Mouse (Mus musculus) cerebellum, postnatal 25 days (tissue): Measurements from ENCODE around the gene Mrpl45.
"Not testable (repeated sequence)": the region's sequence is repeated elsewhere in the genome, so short reads cannot be mapped to it uniquely, and the experiment has no call there.

Source experiments
- DNase-seq, 2 experiments: peaks; one replicate each; pipeline ENCODE4 v3.0.0; 2021; ENCODE audit warnings: mixed read lengths in 2 of 2

The Mrpl45 gene

GRCm38 (mm10) chr11:97315504-97316503, at the start of gene Mrpl45:
TSS of gene Mrpl45 (plus strand) at chr11:97315716.
- DNase-seq = peak; percentile 99

DNA sequence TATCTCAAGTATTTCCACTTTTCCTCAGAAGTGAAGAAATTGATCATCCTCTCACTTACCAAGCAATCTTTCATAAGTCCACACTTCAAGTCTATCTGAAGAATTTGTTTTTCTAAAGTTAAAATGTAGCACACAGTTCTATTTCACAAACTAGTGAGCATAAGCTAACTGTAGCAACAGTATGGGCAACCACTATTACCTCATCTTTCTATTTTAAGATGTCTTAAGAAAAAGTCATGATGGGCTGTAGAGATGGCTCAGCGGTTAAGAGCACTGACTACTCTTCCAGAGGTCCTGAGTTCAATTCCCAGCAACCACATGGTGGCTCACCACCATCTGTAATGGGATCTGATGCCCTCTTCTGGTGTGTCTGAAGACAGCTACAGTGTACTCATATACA, 49.0 kb upstream of the Mrpl45 start:
- not testable (repeated sequence) for DNase-seq

DNA sequence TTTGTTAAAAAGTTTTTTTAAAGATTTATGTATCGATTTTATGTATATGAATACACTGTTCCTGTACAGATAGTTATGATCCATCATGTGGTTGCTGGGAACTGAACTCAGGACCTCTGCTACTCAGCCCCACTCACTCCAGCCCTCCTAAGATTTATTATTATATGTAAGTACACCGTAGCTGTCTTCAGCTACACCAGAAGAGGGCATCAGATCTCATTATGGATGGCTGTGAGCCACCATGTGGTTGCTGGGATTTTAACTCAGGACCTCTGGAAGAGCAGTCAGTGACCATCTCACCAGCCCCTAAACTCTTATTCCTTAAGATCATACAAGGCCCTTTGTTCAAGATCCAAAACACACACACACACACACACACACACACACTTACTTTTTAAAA, 45.5 kb upstream of the Mrpl45 start:
- DNase-seq = not testable (repeated sequence)

DNA sequence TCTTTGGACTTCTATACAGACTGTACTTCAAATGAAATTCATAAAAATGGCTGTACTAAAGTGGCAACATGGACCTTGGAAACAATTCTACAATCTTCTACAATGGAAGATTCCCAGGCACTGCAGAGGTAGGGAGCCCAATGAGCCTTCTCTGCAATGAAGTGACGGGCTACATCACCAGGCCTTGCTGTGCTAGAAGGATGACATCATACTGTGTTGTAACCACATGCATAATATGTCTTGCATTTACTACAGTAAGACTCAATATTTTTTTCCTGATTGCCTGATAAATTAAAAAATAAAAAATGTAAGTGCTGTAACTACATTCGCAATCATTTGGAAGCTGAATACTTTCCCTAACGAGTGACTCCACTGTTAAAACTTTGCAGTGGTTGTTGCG, 42.7 kb upstream of the Mrpl45 start:
- DNase-seq = no peak

DNA sequence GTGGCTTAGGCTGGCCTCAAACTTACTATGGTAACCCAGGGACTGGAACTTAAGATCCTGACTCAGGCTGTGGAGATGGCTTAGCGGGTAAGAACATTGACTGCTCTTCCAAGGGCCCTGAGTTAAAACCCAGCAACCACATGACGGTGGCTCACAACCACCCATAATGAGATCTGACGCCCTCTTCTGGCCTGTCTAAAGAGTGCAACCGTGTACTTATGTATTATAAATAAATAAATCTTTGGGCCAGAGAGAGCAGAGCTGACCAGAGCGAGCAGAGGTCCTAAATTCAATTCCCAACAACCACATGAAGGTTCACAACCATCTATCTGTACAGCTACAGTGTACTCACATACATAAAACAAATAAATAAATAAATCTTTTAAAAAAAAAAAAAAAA, 41.9 kb upstream of the Mrpl45 start:
- no peak for DNase-seq

GRCm38 (mm10) chr11:97274947-97275346, 40.6 kb upstream of the Mrpl45 start:
- not testable (repeated sequence) for DNase-seq

GRCm38 (mm10) chr11:97275349-97275748, 40.2 kb upstream of the Mrpl45 start:
- no peak for DNase-seq

GRCm38 (mm10) chr11:97276019-97276418, 39.5 kb upstream of the Mrpl45 start:
- DNase-seq = no peak

DNA sequence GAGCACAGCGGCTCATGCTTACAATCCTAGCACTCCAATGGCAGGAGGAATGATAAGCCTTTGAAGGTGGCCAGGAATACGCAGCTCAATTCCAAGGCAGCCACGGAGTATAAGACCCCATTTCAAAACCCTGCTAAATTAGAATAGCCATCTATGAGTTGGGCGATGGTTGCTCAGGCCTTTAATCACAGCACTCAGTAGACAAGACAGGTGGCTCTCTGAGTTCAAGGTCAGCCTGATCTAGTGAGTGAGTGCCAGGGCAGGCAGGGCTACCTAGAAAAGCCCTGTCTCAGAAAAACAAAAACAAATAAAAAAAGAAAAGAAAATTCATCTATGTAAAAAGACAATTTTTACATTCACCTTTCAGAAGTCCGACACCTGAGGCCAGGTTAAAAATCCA, 38.4 kb upstream of the Mrpl45 start:
- DNase-seq = no peak

GRCm38 (mm10) chr11:97278456-97278855, 37.1 kb upstream of the Mrpl45 start:
- DNase-seq = no peak

DNA sequence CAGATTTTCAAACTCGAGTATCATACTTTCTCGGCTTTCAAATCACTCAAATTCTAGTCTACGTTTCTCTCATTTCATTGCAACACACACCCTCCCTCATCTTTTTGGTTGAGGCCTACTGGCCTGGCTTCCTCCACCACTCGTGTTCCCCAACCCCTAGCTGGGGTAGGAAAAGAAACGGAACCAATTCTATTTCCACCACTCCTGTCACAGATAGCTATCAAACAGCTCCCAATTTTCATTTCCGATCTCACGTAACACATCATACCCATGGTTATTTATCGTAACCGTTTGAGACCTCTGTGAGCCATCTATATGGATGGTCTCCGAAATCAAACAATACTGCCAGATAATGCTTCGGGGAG, 36.5 kb upstream of the Mrpl45 start:
- DNase-seq = no peak

- DNase-seq = peak; percentile 57 to 64
Observed at GRCm38 (mm10) chr11:97279405-97280215, 35.9 kb upstream of the Mrpl45 start.

DNA sequence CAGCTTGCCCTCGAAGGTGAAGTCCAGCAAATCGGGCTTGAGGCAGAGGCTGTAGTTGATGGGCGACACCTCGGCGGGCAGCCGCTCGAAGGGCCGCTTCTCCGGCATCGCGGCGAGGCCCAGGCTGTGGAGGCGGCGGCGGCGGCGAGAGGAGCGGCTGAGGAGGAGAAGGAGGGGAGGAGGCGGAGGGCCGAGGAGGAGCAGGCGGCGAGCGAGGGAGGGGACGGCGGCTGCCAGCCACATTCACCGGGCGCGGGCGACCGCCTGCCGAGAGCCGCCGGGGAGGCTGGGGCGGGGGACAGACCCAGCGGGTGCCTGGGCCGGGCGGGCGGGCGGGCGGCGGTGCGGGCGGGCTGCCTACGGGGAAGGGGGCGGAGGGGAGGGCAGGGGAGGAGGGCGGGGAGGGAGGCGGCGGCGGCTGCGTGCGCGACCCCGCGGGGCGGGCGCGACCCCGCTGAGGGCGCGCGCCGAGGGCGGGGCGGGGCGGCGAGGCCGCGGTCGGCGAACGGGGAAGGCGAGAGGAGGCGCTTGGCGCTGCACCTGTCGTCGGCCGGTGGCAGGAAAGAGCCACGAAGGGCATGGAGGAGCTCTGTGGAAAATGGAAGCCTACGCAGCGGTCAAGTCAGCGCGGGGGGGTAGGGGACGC, 35.2 kb upstream of the Mrpl45 start, which contains the start of gene Npepps:
Gene Npepps, minus strand, starts transcription at position 423 of the 646 bp plus-strand sequence.
- peak; percentile 88 to 92 for DNase-seq

DNA sequence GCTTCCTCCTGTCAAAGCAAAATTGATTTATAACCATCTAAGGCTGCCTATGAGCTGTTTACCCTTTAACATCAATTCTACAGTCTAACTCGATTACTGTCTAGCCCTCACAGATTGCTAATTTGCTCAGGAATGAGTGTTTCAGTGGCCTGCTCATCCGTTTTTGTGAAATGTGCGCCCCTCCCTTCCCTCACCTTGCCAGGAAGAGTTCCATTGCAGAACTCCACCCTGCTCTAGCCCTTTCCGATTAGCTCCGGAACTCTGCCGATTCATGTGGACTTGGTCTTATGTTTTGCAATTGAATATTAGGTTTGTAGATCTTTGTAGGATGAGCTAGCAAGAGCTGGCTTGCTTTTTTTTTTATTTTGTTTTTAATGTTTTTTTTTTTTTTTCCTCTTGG, 33.3 kb upstream of the Mrpl45 start:
- DNase-seq = no peak

DNA sequence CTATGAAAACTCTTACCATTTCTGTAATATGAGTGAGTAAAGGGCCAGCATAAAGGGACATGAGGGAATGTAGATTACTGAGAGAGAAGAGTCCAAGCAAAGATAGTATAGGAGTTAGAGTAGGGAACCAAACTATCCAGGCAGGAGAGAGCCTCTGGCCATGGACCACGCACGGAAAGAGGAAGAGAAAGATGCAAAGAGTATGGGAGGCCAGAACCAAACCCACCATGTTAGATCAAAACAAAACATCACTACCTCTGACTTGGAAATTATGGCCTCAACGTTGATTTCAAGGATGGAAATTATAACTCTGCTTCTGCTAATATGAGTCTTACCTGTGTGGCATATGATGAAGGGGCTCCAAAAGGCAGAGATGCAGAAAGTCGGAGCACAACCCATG, 30.7 kb upstream of the Mrpl45 start:
- DNase-seq = no peak

DNA sequence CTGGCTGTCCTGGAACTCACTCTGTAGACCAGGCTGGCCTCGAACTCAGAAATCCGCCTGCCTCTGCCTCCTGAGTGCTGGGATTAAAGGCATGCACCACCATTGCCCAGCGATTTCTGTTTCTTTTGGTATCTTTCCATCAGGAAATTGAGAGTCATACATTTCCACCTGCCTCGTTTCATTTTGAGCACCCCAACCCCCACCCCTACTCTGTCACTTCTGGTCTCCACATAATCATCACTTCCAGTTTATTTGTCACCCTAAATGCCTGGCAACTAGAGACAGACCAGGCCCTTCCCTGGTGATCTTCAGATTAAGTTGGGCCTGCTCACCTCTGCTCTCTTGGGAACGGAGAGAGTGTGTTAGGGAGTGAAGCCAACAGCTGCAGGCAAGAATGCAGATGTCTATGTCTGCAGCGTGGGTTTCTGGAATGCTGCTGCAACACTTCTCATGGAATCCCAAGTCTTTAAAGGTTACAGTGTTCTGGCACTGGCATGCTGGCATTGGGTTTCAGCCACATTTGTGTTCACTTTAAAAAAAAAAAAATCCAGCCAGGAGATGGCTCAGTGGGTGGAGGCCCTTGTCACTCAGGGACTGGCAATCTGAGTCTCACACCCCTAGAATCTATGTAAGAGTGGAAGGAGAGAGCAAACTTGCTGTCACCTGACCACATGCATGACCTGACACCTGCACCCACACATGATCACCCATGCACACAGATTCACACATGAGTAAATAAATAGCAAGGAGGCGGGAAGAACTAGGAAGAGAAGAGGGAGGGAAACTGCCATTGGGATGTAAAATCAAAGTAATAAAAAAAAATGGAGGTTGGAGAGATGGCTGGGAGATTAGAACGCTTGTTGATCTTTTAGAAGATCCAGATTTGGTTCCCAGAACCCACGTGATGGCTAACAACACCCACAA, 29.4 kb upstream of the Mrpl45 start:
- DNase-seq = no peak

- no peak for DNase-seq
Observed at GRCm38 (mm10) chr11:97286973-97287372, 28.5 kb upstream of the Mrpl45 start.

GRCm38 (mm10) chr11:97287643-97288042, 27.9 kb upstream of the Mrpl45 start:
- no peak for DNase-seq

DNA sequence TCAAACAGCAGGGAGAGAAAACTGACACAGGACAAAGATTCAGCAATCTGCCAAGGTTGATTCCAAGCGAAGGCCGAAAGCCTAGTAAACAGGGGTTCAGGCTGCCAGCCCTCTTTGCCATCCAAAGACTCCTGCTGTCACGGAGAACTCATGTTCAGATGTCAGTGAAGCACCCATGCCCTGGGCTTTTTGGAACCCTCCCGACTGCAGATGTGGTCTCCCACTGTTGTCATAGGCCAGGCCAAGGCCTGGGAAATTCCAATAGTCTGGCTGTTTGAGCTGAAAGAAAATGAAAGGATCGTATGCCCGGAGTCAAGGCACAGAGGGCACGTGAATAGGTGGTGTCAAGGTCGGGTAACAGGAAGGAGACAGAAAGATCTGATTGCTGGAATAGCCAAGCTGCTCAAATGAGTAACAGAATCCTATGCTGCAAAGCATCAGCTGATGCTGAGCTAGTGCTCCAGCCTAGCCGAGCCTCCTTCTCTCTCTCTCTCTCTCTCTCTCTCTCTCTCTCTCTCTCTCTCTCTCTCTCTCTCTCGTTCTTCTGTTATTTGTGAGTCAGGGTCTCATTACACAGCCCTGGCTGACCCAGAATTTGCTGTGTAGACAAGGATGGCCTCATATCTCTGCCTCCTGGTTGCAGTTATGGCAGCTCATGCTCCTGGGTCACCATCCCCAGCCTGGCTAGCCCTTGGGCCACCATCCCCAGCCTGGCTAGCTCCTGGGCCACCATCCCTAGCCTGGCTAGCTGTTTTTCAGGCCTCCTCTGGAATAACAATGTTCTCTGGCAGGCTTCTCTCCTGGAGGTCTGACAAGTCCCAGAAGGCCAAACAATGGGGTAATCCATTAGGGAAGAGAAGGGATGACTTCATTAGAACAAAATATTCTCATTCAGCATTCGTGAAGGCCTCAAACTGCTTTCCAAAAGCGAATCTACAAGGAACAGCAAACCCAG, 26.0 kb upstream of the Mrpl45 start:
- no peak for DNase-seq

- no peak for DNase-seq
Observed at GRCm38 (mm10) chr11:97292731-97293130, 22.8 kb upstream of the Mrpl45 start.

DNA sequence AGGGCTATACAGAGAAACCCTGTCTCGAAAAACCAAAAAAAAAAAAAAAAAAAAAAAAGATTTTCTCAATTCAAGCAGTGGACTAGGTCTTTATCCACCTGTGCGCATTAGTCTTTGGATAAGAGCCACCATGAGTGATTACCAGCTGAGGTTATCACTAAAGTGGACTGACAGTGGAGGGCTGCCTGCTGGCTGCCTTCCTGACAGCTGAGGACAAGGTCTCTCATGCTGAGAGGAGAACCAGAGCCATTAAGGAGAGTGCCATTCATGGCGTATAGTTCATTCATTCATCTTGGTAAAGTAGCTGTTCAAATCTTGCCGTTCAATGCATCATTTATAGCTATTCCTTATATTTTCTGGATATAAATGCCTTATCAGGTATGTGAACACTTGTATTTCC, 19.0 kb upstream of the Mrpl45 start:
- no peak for DNase-seq
